ENCODE assay signal across 1 mouse cellular context in the genomic region with DNA sequence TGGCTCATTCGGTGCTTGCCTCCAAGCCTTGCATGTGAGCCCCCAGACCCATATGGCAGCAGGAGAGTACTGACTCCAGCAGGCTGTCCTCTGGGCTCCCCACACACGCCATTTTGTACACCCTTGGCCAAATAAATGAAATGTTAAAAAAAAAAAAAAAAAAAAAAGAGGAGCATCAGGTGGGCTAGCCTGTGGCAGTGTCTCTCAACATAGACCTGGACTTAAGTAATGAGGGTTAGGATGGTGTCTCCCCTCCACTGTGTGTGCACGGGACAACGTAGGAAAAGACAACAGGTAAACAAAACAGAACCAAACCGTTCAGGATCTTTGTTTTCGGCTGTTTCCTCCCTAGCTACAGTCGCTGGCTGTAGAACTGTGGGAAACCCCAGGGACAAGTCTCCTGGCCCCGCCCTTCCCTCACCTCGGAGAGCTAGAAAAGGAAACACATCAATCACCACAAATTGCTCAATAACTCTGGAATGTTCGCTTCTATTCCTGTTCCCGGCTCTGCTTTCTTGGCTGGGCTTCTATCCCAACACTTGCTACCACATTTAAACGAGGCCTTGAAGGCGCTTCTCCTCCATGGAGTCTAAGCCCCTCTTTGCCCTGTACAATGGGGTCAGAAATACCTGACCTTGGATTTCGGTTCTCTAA.
A peak's percentile ranks its signal among the peaks of the same experiment; 100 is the strongest.
TF ChIP-seq lines count a peak whose summit lies in the region.

No protein-coding gene starts in this region.

TF ChIP-seq in MEL, 35 proteins besides CTCF, POLR2A, EP300 and RAD21:
- TF ChIP-seq MAFK (IDR thresholded peaks at IDR 0.05; ENCODE audit: borderline replicate concordance, low read depth, low read length): no peak
- TF ChIP-seq ZNF384 (IDR thresholded peaks at IDR 0.05; ENCODE audit: low read depth, low read length): peak; percentile 76
